Mouse (Mus musculus): ENCODE measurements at regions not wholly inside any gene's neighbourhood (a gene's known extent, or its start where the extent isn't known, plus 50 kb on each side); places are given as distances from the start of the nearest gene placed in this dataset.

DNA sequence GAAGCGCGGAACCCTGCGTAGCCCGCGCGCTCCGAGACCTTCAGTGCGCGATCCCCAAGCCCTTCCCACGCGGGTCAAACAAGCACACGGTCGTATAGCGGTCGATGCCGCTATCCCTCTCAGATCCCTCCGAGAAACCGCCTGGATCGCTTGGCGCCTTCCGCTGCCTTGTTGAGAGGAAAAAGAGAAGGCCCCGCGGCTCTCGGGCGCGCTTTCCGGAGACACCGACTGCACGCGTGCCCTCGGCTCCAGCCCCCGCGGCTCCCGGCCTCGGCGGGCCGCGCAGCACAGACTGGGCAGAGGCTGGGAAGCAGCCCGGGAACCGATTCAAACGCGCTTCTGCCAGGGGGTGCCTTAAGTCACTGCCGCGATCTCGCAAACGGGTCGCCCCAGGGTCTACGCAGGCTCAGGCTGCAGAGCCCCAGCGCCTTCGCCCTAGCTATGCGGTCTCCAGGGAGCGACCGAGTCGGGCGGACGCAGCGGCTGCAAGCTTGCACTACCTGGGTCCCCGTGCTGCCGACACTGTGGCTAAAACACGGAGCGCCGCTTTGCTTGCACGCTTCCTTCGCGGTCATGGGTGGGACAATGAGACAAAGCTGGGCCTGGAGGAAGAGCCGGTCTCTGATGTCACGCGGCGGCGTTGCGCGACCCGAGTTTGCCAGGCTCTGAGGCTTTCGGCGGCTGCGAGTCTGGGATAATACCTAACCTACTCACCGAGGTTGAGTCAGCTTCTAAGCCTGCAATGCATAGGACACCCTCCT lies 87.3 kb downstream of the Crisp4 start:
- no peak for TF ChIP-seq CTCF (IDR thresholded peaks at IDR 0.05; ENCODE audit: extremely low read depth, insufficient read depth, low read length)
- TF ChIP-seq POLR2A (IDR thresholded peaks at IDR 0.05; ENCODE audit: extremely low read depth, insufficient read depth, low read length) = peak; percentile 16; the same call in 1 of the 2 replicates
